Mouse (Mus musculus) heart, postnatal 36 days (tissue): ENCODE results near the gene Serpinh1. TPM values are rescaled to one million over a fixed set of nuclear protein-coding genes. Genes with fewer than 3 reads are reported as not detected.

ENCODE experiments used
- DNase-seq, 2 experiments: peaks; one replicate each; pipeline ENCODE4 v3.0.0; 2021 to 2022
- intact Hi-C: fragments of 180-260 bp; cut with DNase I; formaldehyde crosslinking; loops from one replicate; pipeline ENCODE4 v1.15.1; 2025
- total RNA-seq, 2 experiments: library from RNA; stranded (reverse); gene quantifications; 2 replicates each; pipeline ENCODE4 v1.2.3; 2021

Serpinh1 gene
- total RNA-seq, result 100 to 1,000 TPM; 241 to 339 TPM

- intact Hi-C loops, result no loop called here
- peak; percentile 90 to 91 for DNase-seq
These were observed at the start of gene Serpinh1 for GRCm38 (mm10) chr7:99352526-99353400. Gene Serpinh1, minus strand, starts transcription at chr7:99353239.

DNA sequence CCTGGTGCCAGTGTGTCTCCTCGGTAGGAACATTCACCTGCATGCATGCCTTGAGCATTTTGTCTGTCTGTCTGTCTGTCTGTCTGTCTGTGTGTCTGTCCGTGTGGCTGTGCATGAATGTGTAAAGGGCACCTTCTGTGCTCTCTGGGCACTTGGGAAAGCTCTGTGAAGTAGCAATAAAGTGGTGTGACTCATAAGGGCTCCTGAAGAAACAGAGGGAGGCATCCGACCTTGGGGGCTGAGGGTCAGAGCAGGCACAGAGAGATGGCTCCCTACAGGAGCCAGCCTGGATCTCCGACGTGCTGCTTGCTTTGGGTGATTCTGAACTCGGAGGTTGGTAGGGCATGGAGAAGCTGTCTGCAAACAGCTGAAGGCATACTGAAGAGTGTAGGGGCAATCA lies 49.4 kb upstream of the Serpinh1 start:
- no peak for DNase-seq
- intact Hi-C loops, result no loop called here

DNA sequence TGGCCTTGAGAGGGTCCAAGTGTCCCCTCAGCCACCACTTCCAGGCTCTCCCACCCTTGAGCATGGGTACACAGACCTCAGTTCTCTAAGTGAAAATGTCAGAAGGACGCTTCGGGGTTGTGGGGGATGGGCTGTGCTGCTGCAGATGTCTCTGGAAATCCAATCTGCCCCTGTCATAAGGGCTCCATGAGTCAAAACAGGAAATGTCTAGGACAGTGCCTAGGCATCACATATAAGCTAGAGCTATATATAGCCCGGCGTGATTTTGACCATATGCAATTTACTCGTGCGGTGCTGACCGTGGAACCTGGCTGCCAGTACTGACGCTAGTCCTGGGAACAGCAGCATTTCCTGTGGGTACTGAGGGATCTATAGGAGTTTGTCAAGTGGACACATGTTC lies 48.3 kb upstream of the Serpinh1 start:
- no peak for DNase-seq
- intact Hi-C loops, result no loop called here

DNA sequence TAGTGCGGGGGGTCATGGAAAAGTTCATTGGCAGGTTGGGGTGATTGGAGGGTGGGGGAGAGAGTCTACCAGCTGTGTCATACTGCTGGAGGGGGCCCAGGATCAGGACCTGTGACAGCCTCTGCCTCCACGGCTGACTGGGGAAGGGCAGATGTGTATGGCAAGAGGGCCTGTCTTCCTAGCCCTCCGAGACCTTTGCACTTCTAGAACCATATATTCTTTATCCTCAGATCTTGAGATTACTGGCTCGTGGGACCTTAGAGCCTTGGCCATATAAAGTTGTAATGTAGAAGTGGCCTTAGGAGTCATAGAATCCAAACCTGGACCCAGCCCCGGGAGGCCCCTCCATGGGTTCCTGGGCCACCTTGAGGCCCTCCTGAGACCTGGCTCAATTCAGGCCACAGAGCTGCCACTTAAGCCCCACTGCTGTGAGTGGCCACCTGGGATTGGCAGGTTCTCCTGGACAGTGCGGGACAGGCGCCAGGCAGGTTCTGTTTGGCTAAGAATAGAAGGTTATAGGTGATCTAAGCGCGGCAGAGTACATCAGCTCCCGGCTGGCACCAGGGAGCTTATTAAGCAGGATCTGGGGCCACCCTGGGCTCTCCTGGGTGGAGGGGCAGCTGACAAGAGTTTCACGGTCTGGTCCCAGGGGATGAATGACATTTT lies 44.1 kb upstream of the Serpinh1 start:
- intact Hi-C loops, result no loop called here
- DNase-seq, result peak in 1 of 2 experiments; percentile 44

DNA sequence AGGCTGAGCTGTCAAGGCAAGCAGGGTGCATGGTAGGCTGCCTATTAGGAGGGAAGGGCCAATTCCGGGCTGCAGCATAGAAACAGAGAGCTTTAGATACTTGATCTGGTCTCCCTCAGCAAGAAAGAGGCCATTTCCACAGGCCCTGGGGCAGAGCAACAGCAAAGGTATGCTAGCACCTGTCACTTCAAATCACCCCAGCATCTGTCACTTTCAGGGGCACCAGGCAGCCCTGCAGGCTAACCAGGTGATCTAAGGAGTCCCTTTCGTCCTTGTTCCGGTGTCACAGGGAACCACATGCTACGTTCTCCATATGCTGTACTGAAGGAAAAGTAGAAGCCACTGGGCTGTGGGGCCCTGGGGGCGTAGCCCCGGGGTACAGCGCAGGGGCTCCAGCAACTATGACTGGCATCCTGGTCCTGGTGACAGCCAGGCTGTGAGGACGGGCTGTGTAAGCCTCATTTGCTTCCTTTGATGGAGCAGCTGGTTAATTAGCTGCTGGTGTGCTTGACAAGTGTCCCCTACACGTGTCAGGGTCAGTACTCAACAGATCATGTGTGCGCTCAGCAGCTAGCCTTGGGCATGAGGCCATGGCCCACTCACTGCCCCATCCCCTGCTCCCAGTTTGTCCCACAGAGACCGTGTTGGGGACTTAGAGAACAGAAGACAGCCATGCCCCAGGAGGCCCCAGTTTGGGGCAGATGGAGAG lies 43.0 kb upstream of the Serpinh1 start:
- intact Hi-C loops, result no loop called here
- DNase-seq, result no peak

- no peak for DNase-seq
- intact Hi-C loops, result no loop called here
These were observed 42.3 kb upstream of the Serpinh1 start for GRCm38 (mm10) chr7:99395385-99395784.

GRCm38 (mm10) chr7:99393711-99394325 lies 40.8 kb upstream of the Serpinh1 start:
- no peak for DNase-seq
- intact Hi-C loops, result no loop called here

GRCm38 (mm10) chr7:99392696-99393095 lies 39.7 kb upstream of the Serpinh1 start:
- DNase-seq, result no peak
- intact Hi-C loops, result no loop called here

DNA sequence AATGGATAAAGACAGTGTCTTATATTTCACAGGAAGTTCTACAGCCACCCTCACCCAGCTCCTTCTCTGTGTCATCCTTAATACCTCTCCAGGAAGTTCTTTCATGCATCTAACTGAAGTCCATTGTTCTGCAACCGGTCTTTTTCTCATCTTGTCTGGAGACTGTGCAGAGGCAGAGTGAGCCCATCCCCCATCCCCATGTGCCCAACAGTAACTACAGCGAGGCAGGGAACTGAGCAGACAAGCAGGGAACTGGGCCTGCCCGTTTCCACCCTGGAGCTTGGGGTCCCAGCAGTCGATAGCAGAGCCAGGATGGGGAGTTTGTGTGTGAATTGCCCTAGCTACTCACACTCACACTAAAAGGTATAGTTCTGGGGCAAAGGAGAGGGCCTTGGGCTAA lies 37.5 kb upstream of the Serpinh1 start:
- no peak for DNase-seq
- intact Hi-C loops, result no loop called here

GRCm38 (mm10) chr7:99387356-99387755 lies 34.3 kb upstream of the Serpinh1 start:
- DNase-seq, result no peak
- intact Hi-C loops, result no loop called here

- intact Hi-C loops, result no loop called here
- DNase-seq, result no peak
These were observed 33.8 kb upstream of the Serpinh1 start for GRCm38 (mm10) chr7:99386811-99387210.

DNA sequence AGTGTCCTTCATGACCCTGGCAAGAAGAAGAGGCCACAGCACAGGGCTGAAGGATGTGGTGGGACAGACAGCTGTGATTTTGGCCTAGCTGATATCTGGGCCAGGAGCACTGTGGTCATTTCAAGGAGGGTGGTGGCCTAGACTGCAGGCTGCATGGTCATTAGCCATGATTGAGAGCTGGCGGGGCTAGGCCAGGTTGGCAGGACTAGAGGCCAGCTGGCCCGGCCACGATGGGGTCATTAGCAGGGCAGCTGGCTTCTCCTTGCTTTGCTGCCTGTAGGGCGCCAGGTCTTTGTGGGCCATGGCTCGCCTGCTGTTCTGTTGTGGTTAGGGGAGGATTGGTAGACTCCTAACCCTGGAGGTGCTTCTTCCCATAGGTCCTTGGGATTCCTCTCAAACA lies 33.0 kb upstream of the Serpinh1 start:
- peak in 1 of 2 experiments; percentile 26 for DNase-seq
- intact Hi-C loops, result no loop called here

GRCm38 (mm10) chr7:99384101-99384611 lies 31.1 kb upstream of the Serpinh1 start:
- peak in 1 of 2 experiments; percentile 48 for DNase-seq
- intact Hi-C loops, result loop anchor here (5.0 kb wide), 1 partner anchor 1108 kb away; the partner anchor contains the start of gene Ucp2

- DNase-seq, result no peak
- intact Hi-C loops, result loop anchor here (2.0 to 5.0 kb wide), 2 partner anchors 28 to 1109 kb away; partner anchors contain the start of gene Ucp2
These were observed 30.2 kb upstream of the Serpinh1 start for GRCm38 (mm10) chr7:99383246-99383645.

- DNase-seq, result no peak
- intact Hi-C loops, result loop anchor here (2.0 to 5.0 kb wide), 2 partner anchors 28 to 1110 kb away; partner anchors contain the start of gene Ucp2
These were observed 29.3 kb upstream of the Serpinh1 start for GRCm38 (mm10) chr7:99382088-99383000.

GRCm38 (mm10) chr7:99381214-99382087 lies 28.4 kb upstream of the Serpinh1 start, which contains the start of gene Gdpd5:
Gene Gdpd5, plus strand, starts transcription at chr7:99381414.
- intact Hi-C loops, result loop anchor here (2.0 to 5.0 kb wide), 2 partner anchors 29 to 1111 kb away; partner anchors contain the start of gene Ucp2
- DNase-seq, result peak; percentile 100

- intact Hi-C loops, result loop anchor here (5.0 kb wide), 1 partner anchor 1112 kb away; the partner anchor contains the start of gene Ucp2
- DNase-seq, result no peak
These were observed 27.6 kb upstream of the Serpinh1 start for GRCm38 (mm10) chr7:99380491-99381213.
